In genomic region chr14:104293147-104293546, GRCm38 (mm10) we compare ENCODE assay signal across 32 mouse cellular contexts.
"Had no signal": no experiment of that assay in that cellular context is flagged by ENCODE, and none has a peak within 500 bp of the region (broad histone marks: within the 10 kb centered on the region; RNA-seq: fewer than 3 reads in every experiment).

No protein-coding gene starts in this region.

- H3K9ac ChIP-seq: limb, embryonic 12.5 days; limb, embryonic 13.5 days; limb, embryonic 15.5 days; liver, embryonic 12.5 days; liver, embryonic 13.5 days; liver, embryonic 14.5 days; liver, embryonic 15.5 days; liver, postnatal 0 days; lung, embryonic 14.5 days; lung, embryonic 15.5 days; midbrain, embryonic 12.5 days; midbrain, embryonic 13.5 days; midbrain, embryonic 15.5 days; neural tube, embryonic 12.5 days had no signal

- H3K27ac ChIP-seq: left cerebral cortex, adult 2 months; limb, embryonic 10.5 days; limb, embryonic 12.5 days; limb, embryonic 13.5 days; limb, embryonic 15.5 days; liver, embryonic 12.5 days; liver, embryonic 13.5 days; liver, embryonic 14.5 days; liver, embryonic 15.5 days; lung, embryonic 15.5 days; macrophage; midbrain, embryonic 10.5 days; midbrain, embryonic 12.5 days; midbrain, embryonic 13.5 days; midbrain, embryonic 15.5 days; neural tube, embryonic 12.5 days had no signal

- DNase-seq: left cerebral cortex, postnatal 4 days; liver; liver, embryonic 13.5 days; liver, postnatal 0 days; lung, adult 18-20 months; lung, adult 2 months; lung, embryonic 14.5 days; lung, postnatal 10 days; lung, postnatal 14 days; lung, postnatal 36 days; lung, postnatal 4 days; midbrain, embryonic 14.5 days had no signal

- H3K4me3 ChIP-seq: left cerebral cortex, adult 2 months; limb, embryonic 10.5 days; limb, embryonic 12.5 days; limb, embryonic 13.5 days; limb, embryonic 15.5 days; liver, embryonic 12.5 days; liver, embryonic 13.5 days; liver, embryonic 15.5 days; lung, embryonic 15.5 days; megakaryocyte, embryonic 14.5 days; midbrain, embryonic 10.5 days; midbrain, embryonic 12.5 days; midbrain, embryonic 13.5 days; midbrain, embryonic 15.5 days; myocyte; neural tube, embryonic 12.5 days had no signal

- H3K36me3 ChIP-seq: limb, embryonic 10.5 days; limb, embryonic 12.5 days; limb, embryonic 13.5 days; limb, embryonic 15.5 days; liver, embryonic 12.5 days; liver, embryonic 13.5 days; liver, embryonic 15.5 days; lung, embryonic 15.5 days; midbrain, embryonic 10.5 days; midbrain, embryonic 12.5 days; midbrain, embryonic 13.5 days; midbrain, embryonic 15.5 days; neural tube, embryonic 12.5 days had no signal

- H3K9me3 ChIP-seq: limb, embryonic 10.5 days; limb, embryonic 12.5 days; limb, embryonic 13.5 days; limb, embryonic 15.5 days; liver, embryonic 12.5 days; liver, embryonic 13.5 days; liver, embryonic 15.5 days; lung, embryonic 15.5 days; midbrain, embryonic 10.5 days; midbrain, embryonic 12.5 days; midbrain, embryonic 13.5 days; midbrain, embryonic 15.5 days; neural tube, embryonic 12.5 days had no signal

- H3K4me2 ChIP-seq: limb, embryonic 12.5 days; limb, embryonic 13.5 days; limb, embryonic 15.5 days; liver, embryonic 11.5 days; liver, embryonic 12.5 days; liver, embryonic 13.5 days; liver, embryonic 15.5 days; lung, embryonic 14.5 days; lung, embryonic 15.5 days; midbrain, embryonic 12.5 days; midbrain, embryonic 13.5 days; midbrain, embryonic 15.5 days; neural tube, embryonic 12.5 days had no signal

- ATAC-seq: liver, embryonic 12.5 days; liver, postnatal 0 days; lung, postnatal 0 days; midbrain, embryonic 15.5 days; midbrain, embryonic 16.5 days had no signal

- H3K27me3 ChIP-seq: limb, embryonic 12.5 days; limb, embryonic 13.5 days; limb, embryonic 15.5 days; liver, embryonic 12.5 days; liver, embryonic 13.5 days; liver, embryonic 15.5 days; lung, embryonic 15.5 days; megakaryocyte, embryonic 14.5 days; midbrain, embryonic 12.5 days; midbrain, embryonic 13.5 days; midbrain, embryonic 15.5 days; neural tube, embryonic 12.5 days had no signal

- H3K4me1 ChIP-seq: limb, embryonic 13.5 days; limb, embryonic 15.5 days; liver, embryonic 12.5 days; liver, embryonic 13.5 days; liver, embryonic 15.5 days; lung, embryonic 15.5 days; megakaryocyte, embryonic 14.5 days had no signal
